Mouse (Mus musculus) lung, embryonic 14.5 days (tissue): ENCODE measurements around the gene Cecr2. TPM values are rescaled to one million over a fixed set of nuclear protein-coding genes. Genes with fewer than 3 reads are reported as not detected.

Experiments
- ATAC-seq: fragments of 200-750 bp; cut with Nextera tagmentation; 2 replicates; pipeline ENCODE4 v1.8.0; 2017; ENCODE audit warnings: mild to moderate bottlenecking, moderate TSS enrichment, moderate library complexity; ENCODE audit not compliant: insufficient read depth
- DNase-seq: peaks from one replicate; pipeline ENCODE4 v3.0.0-alpha.2; 2015
- H3K27ac ChIP-seq: fragments of 300-500 bp; sonication (generic); 2 replicates; pipeline ENCODE4 v1.5.1; 2014; ENCODE audit warnings: low read depth, mild to moderate bottlenecking, moderate library complexity
- H3K27me3 ChIP-seq: fragments of 300-500 bp; sonication (generic); 2 replicates; pipeline ENCODE4 v1.6.1; 2014; ENCODE audit warnings: low read length, control low read depth; ENCODE audit not compliant: insufficient read depth
- H3K36me3 ChIP-seq: fragments of 300-500 bp; sonication (generic); 2 replicates; pipeline ENCODE4 v1.6.1; 2014; ENCODE audit warnings: control low read depth; ENCODE audit not compliant: insufficient read depth
- H3K4me1 ChIP-seq: fragments of 300-500 bp; sonication (generic); 2 replicates; pipeline ENCODE4 v1.6.1; 2014; ENCODE audit warnings: antibody characterized with exemption, control low read depth; ENCODE audit not compliant: insufficient read depth
- H3K4me2 ChIP-seq: fragments of 300-500 bp; sonication (generic); 2 replicates; pipeline ENCODE4 v1.6.1; 2014; ENCODE audit warnings: mild to moderate bottlenecking
- H3K4me3 ChIP-seq: fragments of 300-500 bp; sonication (generic); 2 replicates; pipeline ENCODE4 v1.5.1; 2014; ENCODE audit warnings: low read depth, low read length
- H3K9ac ChIP-seq: fragments of 300-500 bp; sonication (generic); 2 replicates; pipeline ENCODE4 v1.6.1; 2014
- H3K9me3 ChIP-seq: fragments of 300-500 bp; sonication (generic); 2 replicates; pipeline ENCODE4 v1.6.1; 2016; ENCODE audit warnings: low read depth, low read length, control low read depth
- CTCF ChIP-seq: IDR thresholded peaks from 2 replicates; pipeline ENCODE4 v1.5.1; 2016; ENCODE audit warnings: antibody characterized with exemption, low read depth
- WGBS: fragments of 180-500 bp; shearing (Covaris S2); extraction: QIAGEN DNeasy Blood & Tissue Kit; methylation state at CpG from one replicate; pipeline ENCODE4 v1.1.7; 2014; 5-methylcytosine and 5-hydroxymethylcytosine counted together
- microRNA-seq: library from miRNA; unstranded; fragments of <30 nt; microRNA quantifications from one replicate; pipeline ENCODE4, GENCODE M21; 2016; ENCODE audit warnings: borderline number of aligned reads
- polyA plus RNA-seq: library from polyadenylated mRNA; unstranded; fragments of >200 nt; fragmentation: Nextera tagmentation; extraction: Ambion mirVana; gene quantifications from 2 replicates; pipeline ENCODE4 v1.2.1, GENCODE M21; 2014

Gene Cecr2
- polyA plus RNA-seq, 1 experiment from 2014 or later = 3.8 TPM

- Histone ChIP-seq H3K9ac (no peak overlapping the region), H3K27ac (no peak overlapping the region), H3K4me3 (no peak overlapping the region), H3K36me3 (peaks cover 23% of the 10 kb centered on the region), H3K9me3 (no peaks in the 10 kb centered on the region), H3K27me3 (no peaks in the 10 kb centered on the region), H3K4me2 (peak overlapping the region; percentile 25; the same call in 1 of the 2 replicates), H3K4me1 (peaks cover 6% of the 10 kb centered on the region; the same call in 1 of the 2 replicates)
- TF ChIP-seq CTCF = no peak
- ATAC-seq = no peak
- WGBS = 80% methylated on average over 5 of the region's 5 CpGs
- no peak for DNase-seq
Measured at GRCm38 (mm10) chr6:120820144-120820543, 154.0 kb downstream of the Cecr2 start.

Small RNA genes lying within 50 kb of the gene (microRNA-seq; reads per million reads assigned to microRNA genes)
- gene Gm25193 = not detected

Other genes starting within 250 kb of the Cecr2 start
- gene Il17ra, start 203.1 kb upstream of the Cecr2 start, polyA plus RNA-seq = 3.1 and 3.3 TPM in 2 replicates
- gene Tmem121b, start 172.6 kb upstream of the Cecr2 start, polyA plus RNA-seq = 0.14 and 0.17 TPM in 2 replicates
- gene Hdhd5, start 135.1 kb upstream of the Cecr2 start, polyA plus RNA-seq = 13.9 and 15.6 TPM in 2 replicates
- 0.09 TPM in 2 replicates for gene Slc25a18, start 107.2 kb downstream of the Cecr2 start, polyA plus RNA-seq
- 92.1 and 92.3 TPM in 2 replicates for gene Atp6v1e1, start 156.4 kb downstream of the Cecr2 start, polyA plus RNA-seq
- gene Bcl2l13, start 169.8 kb downstream of the Cecr2 start, polyA plus RNA-seq = 34.4 and 34.6 TPM in 2 replicates